ENCODE assay signal across 28 mouse cellular contexts in genomic region chr12:84137131-84137530, GRCm38 (mm10). TPM values are rescaled to one million over a fixed set of nuclear protein-coding genes. Genes with fewer than 3 reads are reported as not detected.
"Had no signal": no experiment of that assay in that cellular context is flagged by ENCODE, and none has a peak within 500 bp of the region (broad histone marks: within the 10 kb centered on the region; RNA-seq: fewer than 3 reads in every experiment).

No protein-coding gene starts in this region.

- H3K4me1 ChIP-seq: embryonic facial prominence, embryonic 12.5 days; embryonic facial prominence, embryonic 13.5 days; embryonic facial prominence, embryonic 15.5 days; forebrain, embryonic 13.5 days; forebrain, embryonic 15.5 days had no signal

- H3K4me2 ChIP-seq: embryonic facial prominence, embryonic 12.5 days; embryonic facial prominence, embryonic 13.5 days; embryonic facial prominence, embryonic 15.5 days; forebrain, embryonic 12.5 days; forebrain, embryonic 13.5 days; forebrain, embryonic 15.5 days had no signal

- H3K9ac ChIP-seq: embryonic facial prominence, embryonic 12.5 days; embryonic facial prominence, embryonic 13.5 days; embryonic facial prominence, embryonic 15.5 days; forebrain, embryonic 12.5 days; forebrain, embryonic 13.5 days; forebrain, embryonic 15.5 days; forebrain, postnatal 0 days had no signal

- H3K27me3 ChIP-seq: embryonic facial prominence, embryonic 12.5 days; embryonic facial prominence, embryonic 13.5 days; embryonic facial prominence, embryonic 15.5 days; forebrain, embryonic 12.5 days; forebrain, embryonic 13.5 days; forebrain, embryonic 15.5 days had no signal

- DNase-seq: cerebellum, adult 2 months; cerebellum, adult 8-10 months; cerebellum, adult 9-10 months; cerebellum, adult 9-11 months; cerebellum, postnatal 10 days; cerebellum, postnatal 14 days; cerebellum, postnatal 25 days; cerebellum, postnatal 36 days; embryo, embryonic 11 days; forebrain, postnatal 0 days; gastrocnemius, adult 2 months; gastrocnemius, postnatal 10 days; gastrocnemius, postnatal 14 days; gastrocnemius, postnatal 25 days; gastrocnemius, postnatal 36 days; heart, adult 18-20 months; heart, adult 2 months had no signal

- H3K9me3 ChIP-seq: embryonic facial prominence, embryonic 10.5 days; embryonic facial prominence, embryonic 12.5 days; embryonic facial prominence, embryonic 13.5 days; embryonic facial prominence, embryonic 15.5 days; forebrain, embryonic 10.5 days; forebrain, embryonic 12.5 days; forebrain, embryonic 13.5 days; forebrain, embryonic 15.5 days had no signal

- H3K4me3 ChIP-seq: embryonic facial prominence, embryonic 10.5 days; embryonic facial prominence, embryonic 12.5 days; embryonic facial prominence, embryonic 13.5 days; embryonic facial prominence, embryonic 15.5 days; erythroblast, embryonic 14.5 days; forebrain, embryonic 10.5 days; forebrain, embryonic 12.5 days; forebrain, embryonic 13.5 days; forebrain, embryonic 15.5 days; gastrocnemius, adult 2 months; heart, adult 2 months had no signal

- ATAC-seq: forebrain, embryonic 13.5 days; forebrain, embryonic 14.5 days; forebrain, embryonic 15.5 days; forebrain, embryonic 16.5 days; forebrain, postnatal 0 days had no signal

- H3K27ac ChIP-seq: embryonic facial prominence, embryonic 10.5 days; embryonic facial prominence, embryonic 12.5 days; embryonic facial prominence, embryonic 13.5 days; embryonic facial prominence, embryonic 15.5 days; forebrain, embryonic 10.5 days; forebrain, embryonic 12.5 days; forebrain, embryonic 13.5 days; forebrain, embryonic 15.5 days; gastrocnemius, adult 2 months; heart, adult 2 months had no signal

RNA-seq across cellular contexts. Expression of gene Dnal1, which starts 23.0 kb away (rescaled TPM):
- polyA plus RNA-seq: erythroblast, embryonic 14.5 days had no signal

RNA-seq across cellular contexts. Expression of gene Acot6, which starts 36.7 kb away (rescaled TPM):
- polyA plus RNA-seq: erythroblast, embryonic 14.5 days had no signal
